Mouse (Mus musculus): ENCODE data around the gene Faap20.
A peak's percentile ranks its signal among the peaks of the same experiment; 100 is the strongest.

Gene Faap20

DNA sequence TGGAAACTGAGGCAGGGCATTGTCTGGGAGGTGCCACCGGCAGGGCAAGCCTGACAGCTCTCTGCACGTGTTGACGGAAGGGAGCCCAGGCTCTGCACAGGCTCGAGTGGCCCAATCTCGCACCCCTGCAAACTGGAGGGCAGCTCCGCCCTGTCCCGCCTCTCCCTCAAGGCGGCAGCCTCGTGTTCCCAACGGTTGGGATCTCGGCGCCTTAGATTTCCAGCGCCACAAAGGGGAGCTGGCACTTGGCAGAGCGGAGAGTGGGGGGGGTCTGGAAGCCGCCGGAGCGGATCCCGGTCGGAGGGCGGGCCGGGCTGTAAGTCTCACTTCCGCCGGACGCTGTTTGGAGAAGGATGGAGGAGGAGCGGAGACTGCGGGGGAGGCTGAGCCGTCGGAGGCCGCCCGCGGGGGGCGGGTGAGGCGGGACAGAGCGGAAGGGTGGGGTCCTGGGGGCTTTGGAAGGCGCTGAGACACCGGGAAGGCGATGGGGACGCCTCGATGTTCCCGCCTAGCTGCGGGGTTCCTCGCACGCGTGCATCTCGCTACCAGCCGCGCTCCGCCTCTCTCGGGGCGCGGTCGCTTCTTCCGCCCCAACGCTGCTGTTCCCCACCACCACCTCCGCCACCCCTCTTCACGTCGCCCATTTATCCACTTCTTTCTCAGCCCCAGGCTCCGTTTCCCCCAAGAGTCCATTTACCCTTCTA is at the start of gene Faap20:
Gene Faap20, plus strand, starts transcription at position 155 of the 704 bp plus-strand sequence.
- peak; percentile 82 for DNase-seq

DNA sequence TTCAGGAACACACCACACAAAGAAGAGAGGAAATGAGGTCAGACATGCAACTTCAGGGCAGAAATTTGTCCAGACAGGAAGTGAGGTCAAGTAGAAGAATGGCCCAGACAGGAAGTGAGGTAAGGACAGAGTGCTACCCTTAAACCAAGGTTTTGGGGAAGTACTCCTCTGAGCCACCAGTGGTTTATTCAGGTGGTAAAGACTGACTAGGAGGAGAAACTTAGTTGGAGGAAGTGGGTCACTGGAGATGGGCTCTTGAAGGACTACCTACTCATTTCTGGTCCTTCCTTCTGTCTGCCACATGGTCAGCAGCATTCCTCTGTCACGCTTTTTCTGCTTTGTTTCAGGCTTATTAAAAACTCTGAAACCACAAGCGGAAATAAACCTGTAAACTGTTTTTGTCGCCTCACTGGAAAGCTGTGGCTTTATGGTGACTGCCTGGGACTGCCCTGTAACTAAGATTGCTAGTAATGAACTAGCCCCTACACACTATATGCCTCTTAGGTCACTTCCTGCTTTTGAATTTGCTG is 48.7 kb upstream of the Faap20 start:
- DNase-seq, result peak; percentile 66

DNA sequence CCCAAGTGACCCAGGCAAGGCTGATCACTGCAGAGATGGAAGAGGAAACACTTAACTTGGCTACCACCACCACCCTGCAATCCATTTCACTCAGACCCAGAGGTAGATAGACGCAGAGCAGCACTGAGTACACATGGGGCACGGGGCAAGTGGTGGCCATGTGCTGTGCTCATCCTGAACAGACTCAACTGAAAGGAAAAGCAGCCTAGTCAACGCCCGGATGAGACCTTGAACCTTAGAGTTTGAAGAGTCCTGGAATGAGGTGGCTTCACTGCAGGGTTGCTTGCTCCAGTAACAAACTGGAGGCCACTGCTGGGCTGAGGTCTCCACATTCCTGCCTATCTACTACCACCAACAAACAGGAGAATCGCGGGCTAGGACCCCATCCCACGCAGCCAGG is 47.8 kb upstream of the Faap20 start:
- no peak for DNase-seq

DNA sequence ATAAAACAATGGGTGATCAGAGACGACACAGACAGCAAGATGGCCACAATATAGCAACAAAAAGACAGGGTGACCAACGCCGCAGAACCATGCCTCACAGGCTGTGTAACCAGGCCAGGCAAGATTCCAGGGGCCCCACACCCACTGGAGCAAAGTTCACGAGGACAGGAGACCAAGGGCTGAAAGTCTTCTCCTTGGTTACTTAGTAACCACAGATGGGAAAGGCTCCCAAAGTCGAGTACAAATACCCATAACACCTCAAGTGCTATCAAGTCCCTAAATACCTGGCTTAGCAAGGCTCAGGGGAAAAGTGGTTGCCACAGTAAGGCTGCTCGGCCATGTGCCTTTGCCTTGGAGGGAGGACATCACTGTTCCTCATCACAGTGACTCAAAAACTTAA is 43.7 kb upstream of the Faap20 start:
- no peak for DNase-seq

DNA sequence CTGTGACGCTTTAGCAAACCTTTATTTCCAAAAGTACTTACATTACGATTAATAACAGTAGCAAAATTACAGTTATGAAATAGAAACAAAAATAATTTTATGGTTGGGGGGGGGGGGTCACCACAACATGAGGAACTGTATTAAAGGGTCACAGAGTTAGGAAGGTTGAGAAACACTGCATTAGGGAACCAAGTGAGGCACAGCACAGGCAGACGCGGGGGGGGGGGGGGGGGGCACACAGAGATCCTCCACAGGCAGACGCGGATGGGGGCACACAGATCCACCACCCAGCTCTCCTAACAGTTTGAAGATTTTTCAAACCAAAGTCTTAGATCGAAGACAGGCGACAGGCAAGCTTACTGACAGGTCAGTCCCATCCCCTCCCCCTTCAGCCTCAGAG is 43.1 kb upstream of the Faap20 start:
- no peak for DNase-seq

DNA sequence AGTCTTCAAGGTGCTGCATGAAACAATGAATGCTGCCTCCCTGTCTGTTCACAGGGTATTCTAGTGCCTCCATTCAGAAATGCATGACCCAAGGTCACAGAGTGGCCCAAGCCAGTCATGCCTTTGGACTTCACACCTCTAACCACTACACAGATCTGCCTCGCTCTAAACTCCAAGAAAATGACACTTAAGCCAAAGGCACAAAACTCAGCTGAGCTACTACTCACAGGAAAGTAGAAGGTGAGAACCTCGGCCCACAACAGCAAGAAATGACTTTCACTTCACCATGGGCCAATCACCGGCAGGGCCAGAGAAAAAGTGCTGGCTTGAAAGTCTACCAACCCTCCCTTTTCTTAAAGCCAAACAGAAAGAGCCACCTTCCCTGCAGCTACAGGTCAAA is 41.8 kb upstream of the Faap20 start:
- DNase-seq, result no peak

DNA sequence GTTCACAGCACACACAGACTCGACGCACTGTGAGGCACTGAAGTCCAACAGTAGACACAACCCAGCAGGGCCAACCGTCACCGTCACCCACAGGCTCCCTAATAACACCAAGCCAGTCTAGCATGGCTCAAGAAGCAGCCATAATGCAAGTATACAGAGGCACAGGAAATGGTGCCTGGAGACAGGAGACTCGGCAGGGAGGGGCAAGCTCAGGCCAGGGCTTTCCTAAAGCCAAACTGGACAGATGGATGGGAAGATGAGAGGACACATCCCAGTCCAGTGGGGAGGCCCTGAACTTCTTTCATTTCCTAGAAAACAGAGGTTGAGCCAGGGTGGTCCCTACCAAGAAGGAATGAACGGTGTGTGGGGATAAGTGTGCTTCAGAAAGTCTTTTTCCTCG is 41.0 kb upstream of the Faap20 start:
- DNase-seq, result no peak

DNA sequence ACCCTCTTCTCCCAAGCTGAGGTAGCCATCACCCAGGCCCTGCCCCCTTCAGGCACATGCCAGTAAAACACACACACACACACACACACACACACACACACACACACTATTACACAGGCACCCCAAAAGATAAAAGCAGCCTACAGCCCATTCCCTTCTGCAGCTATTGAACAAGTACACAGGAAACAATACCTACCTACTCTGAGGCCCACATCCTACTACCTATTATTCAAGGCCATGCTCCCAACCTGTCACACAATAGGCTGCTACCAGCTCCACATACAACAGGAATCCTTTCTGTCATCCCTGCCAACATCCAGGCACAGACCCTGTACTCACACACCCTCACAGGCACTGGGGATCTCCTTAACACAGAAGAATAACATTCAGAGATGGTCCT is 40.5 kb upstream of the Faap20 start:
- DNase-seq, result no peak

DNA sequence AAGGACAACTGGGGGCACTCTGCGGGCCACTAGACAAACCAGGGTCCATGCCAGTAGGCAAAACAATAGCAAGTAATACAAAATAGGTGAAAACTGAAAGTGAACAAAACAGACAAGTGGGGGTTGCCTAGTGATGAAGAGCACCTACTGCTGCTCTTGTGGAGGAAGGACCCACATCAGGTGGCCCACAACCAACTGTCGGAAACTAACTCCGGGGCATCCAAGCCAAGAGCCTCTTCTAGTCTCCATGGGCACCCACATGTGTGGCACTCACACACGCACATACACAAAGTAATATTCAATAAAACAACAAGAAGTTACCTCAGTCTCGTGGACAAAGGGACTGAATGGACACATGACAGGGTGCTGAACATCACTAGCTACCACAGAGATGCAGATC is 40.1 kb upstream of the Faap20 start:
- no peak for DNase-seq

DNA sequence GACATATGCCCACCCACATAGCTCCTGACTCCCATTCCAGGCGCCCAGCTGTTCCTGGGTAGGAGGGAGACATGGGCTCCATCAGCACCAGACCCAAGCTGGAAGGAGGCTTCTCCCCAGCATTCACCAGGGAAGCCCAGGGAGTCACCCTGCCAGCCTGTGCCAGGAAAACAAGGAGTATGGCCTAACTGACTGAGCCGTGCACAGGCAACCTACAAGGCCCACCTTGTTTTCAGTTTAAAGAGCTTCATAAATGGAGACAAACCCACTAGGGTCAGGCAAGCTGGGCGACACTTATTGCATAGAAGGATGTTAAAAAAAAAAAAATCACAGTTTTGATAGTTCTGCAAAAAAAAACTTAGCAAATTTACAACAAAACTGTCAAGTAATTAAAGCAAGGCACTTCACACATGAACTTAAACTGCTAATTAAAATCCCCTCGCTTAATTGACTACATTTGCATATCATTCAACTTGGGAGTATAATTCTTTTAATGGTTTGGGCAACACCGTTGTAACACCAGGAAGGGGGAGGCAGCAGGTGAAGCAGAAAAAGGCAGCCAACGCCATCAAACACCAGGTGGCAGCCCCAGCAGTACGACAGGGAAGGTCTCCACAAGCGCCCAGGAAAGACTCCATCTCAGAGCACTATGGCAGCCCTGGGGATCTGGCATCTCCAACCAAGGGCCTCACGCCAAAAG is 36.4 kb upstream of the Faap20 start:
- no peak for DNase-seq

DNA sequence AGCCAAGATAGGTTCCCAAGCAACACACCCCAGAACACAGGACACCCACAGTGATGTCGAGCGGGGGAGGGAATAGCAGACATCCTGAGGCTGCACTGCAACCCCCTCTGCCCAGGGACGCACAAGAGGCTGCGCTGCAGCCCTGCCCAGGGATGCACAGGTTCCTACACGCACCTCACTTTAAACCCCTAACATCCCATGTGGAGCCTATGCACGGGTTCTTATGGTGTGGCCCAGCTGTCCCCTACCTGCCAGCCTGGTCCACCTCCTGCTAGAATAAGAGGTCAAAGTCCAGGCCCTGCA is 35.9 kb upstream of the Faap20 start:
- DNase-seq, result peak; percentile 61

DNA sequence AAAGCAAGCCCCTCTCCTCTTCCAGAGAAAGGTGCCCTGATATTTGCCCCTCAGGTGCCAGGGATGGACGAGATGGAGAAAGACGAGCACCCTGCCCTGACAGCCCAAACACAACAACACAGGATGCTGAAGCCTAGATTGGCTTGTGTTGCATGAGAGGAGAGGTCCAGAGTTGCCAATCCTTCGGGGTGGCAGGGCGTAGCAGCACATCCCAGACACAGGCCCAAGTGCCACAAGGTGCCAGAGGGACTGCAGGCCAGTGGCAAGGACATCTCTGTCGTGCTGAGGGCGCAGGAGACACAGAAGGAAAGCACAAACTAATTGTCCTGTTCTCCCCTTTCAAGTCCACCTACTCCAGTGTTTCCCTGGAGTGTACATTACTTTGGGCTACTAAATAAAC is 35.4 kb upstream of the Faap20 start:
- DNase-seq, result no peak

DNA sequence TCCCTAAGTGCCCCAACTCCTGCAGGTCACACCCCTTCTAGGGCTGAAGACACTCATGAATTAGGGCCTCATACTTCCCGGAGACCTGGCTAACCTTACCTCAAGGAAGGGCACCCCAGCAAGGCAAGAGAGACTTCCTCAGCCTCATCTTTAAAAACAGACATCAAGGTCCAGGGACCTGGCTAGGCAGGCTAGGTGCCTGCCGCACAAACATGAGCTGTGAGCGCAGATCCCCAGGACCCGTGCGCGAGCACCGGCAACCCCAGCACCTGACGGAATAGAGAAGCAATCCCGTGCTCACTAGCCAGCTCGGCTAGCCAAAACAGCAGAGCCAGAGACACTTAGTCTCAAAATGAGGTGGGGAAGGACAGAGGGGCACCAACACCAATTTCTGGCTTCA is 34.8 kb upstream of the Faap20 start:
- DNase-seq, result no peak

DNA sequence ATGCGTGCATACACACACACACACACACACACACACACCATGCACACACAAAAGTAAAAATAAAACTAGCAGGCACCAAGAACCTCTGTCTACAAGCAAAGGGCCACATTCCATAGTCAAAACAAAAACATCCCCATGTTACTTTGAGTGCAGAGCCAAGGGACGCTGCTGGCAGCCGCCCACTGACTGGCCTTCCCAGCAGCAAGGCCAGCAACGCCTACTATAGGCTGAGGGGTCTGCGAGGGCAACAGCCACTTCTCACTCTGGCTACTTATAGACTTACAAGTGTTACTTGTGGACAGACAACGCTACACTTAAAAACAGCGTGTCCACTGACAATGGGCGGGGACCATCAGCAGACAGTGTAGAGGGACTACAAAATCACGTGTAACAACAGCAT is 34.4 kb upstream of the Faap20 start:
- no peak for DNase-seq

DNA sequence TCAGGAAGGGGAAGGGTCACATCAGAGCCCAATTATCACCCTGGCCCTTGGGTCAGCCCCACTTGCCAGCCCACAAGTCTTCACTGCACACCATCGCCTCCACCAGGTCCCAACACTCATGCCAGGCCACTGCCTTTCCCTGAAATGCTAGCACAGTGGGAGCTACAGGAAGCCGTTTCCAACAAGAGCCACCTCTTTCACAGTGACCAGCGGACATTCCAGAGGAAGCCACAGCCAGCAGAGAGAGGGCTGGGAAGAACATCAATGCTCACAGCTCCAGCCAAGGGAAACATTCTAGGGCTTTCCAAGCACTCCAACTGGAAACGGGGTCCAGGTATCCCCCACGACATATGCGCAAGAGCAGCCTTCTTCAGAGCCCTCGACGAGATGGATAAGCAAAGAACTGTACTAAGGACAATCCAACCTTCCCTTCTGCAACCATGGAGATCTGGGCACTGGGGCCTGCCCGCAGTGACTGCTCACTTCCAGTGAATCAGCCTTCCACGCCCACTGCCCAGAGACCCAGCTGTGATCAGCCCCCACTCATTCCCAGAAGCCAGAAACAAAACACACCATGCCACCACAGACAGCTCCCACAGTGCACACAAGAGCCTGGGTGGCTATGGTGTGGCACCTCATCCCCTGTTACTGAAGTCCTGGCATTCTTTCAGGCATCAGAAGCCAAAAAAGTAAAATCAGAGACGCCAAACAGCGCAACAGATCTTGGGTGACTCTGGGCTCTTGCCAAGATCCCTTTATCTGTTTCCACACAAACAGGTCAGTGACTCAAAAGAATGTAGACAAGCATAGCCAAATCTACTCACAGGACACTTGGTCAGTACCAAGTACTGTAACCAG is 33.6 kb upstream of the Faap20 start:
- DNase-seq, result peak; percentile 64

DNA sequence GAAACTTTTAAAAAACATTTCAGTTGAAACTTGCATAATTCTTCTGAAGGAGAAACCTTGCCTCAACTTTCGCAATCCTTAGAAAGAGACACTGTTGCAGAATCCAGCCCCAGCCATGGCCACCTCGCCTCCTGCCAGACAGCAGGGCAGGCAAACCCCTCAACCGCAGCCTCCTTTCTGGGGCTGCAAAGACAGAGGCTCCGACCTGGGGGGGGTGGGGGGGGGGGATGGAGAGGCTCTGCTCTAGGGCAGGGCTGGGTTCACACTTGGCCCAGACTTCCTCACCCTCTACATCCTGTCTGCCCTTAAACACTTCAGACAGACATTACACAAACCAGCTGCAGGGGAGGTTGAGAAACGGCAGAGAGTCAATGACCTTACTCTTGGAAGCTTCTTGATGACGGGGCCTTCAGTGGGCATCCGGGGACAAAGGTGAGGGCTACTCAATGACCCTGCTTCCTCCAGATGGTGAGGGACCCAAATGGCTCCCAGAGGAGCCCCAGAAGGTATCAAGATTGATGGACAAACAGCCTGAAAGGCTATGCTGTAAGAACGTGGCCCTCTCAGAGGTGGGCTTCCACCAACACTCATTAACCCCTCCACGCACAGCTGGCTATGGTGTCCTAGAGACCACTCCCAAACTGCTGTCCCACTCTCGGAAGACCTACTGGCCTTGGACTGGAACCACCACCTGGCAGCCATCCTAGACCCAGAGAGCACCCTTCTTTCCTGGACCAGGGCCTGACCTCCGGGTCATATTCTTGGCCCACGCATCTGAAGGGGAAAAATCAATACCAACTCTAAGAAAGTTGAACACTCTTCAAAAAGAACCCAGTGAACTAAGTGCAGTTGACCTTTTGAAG is 32.1 kb upstream of the Faap20 start:
- DNase-seq, result peak; percentile 73

DNA sequence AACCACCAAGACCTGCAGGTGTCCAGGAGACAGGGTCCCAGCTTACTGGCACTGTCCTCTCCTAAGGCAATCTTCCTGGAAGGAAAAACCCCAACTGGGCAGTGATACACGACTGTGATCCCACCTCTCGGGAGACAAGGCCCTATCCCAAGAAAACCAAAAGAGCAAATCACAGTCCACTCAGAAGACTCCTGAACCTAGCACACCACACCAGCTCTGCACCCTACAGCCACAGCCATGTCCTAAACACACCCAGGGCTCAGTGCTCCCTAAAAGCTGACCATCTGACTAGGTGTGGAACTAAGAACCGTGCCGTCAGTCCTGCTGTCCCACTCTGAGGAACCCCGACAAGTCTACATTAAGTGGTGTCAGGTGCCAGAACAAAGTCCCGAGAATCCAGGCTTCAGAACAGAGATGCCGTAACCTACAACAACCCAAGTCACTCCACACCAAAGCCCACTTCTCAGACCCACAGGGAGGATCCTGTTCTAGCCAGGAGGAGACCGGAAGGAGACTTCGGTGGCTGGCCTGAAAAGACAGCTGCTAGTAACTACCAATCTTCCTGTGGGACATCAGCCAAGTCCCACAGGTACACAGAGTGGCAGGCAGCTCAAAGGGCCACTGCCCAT is 31.4 kb upstream of the Faap20 start:
- no peak for DNase-seq

DNA sequence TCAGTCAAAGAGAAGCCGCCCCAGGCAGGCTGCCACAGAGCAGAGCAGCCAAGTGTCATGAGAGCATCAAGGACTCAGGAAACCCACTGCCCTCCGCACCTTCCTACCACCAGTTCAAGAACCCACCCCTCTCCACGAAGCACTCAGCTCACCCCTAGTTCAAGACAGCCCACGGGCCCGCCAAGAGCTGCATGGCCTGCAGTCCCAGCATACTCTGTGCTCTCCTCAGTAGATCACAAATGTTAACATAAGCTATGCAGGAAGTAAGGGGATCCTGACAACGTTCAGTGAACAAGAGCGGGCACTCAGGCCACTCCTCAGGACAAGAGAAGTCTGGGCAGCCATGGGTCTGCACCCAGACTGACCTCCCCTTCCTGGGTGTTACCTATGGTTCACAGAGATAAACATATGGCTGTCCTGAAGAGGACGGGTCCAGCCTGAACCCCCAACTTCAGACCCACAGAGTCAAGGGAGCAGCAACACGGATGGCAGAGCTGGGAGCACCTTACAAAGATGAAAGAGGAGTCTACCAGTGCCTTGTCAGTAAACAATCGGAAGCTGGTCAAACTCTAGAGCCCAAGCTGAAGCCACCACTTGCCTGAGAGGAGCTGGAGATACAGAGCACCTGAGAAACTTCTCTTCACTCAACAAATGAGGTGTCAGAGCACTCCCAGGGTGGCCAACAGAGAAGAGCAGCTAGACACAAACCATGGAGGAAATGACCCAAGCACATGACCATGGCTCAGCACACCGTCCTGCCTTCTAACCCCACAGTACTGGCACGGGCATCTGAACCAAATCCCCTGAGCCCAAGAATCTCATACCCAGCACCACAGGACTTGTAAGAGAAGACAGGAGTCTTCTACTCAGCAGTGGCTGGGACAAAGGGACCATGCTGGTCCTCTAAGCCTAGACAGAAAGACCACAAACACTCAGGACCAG is 30.1 kb upstream of the Faap20 start:
- no peak for DNase-seq

DNA sequence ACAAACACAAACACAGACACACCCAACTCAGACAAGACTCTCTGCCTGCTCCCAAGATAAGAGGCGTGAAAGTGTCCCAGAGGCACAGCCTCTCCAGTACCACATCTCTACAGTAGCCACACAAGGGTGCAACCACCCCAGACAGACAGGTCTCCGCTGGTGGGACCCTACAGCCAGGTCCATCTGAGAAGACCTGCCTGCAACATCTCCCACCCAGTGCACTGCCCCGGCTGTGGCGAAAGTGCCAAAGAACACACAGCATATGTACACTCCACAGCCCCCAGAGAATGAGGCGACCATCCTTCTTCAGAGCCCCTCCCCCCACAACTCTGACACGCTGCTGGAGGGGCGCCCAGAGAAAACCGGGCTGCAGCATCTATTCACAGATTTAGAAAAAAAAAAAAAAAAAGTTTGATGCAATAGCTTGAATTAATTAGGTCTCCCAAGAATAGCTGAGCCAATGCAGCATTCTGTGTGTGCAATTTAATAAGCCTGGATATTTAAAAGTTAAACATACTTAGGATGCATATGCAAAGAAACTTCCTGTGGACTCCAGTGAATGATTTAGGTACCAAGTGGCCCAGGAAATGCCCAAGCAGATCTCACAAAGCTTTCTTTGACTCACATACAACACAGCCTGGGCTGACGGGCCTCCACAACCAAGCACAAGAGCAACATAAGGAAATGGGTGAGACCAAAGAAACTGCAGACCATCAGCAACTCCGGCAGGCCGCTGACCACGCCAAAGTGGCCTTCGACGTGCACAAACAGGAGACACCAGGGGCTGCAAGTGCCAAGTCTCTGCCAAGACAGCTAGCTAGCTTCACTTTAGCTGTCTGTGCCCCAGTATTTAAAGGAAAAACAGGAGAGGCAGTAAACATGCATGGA is 29.1 kb upstream of the Faap20 start:
- peak; percentile 55 for DNase-seq

DNA sequence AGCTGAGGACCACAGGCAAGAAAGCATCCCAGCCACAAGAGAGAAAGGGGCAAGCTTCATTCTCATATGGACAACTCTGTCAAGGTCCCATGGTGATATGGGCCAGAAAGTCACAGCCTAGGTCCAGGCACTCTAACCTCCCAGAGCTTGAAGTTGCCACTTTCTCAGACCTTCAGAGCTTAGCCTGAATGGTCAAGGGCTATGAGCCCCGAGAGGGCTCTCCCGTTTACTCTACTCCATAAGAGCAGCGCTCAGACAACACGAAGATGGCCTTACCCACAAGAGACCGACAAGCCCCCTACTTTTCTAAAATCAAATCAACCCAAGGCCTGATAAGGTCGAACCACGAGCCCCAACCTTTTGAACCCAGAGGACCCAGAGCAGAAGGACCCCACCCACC is 28.5 kb upstream of the Faap20 start:
- no peak for DNase-seq
